Mouse (Mus musculus) spleen, embryonic (tissue): ENCODE data around the gene Ikbip.

Source experiments
- CTCF ChIA-PET: fragments of 350-600 bp; sonication (Branson Sonifier 250); formaldehyde crosslinking; loops from one replicate; lab custom pipeline; 2022; lab: Charles Lee

The Ikbip gene

GRCm38 (mm10) chr10:91116958-91117357, 34.2 kb downstream of the Ikbip start:
- CTCF ChIA-PET, result no interaction called here

- CTCF ChIA-PET, result no interaction called here
Observed at GRCm38 (mm10) chr10:91122646-91123045, 39.9 kb downstream of the Ikbip start.

- CTCF ChIA-PET, result interaction anchor here (0.6 kb wide), 1 partner anchor 120 kb away, joined by 4 read pairs; no protein-coding TSS in a partner anchor
Observed at GRCm38 (mm10) chr10:91123281-91123827, 40.6 kb downstream of the Ikbip start.

- CTCF ChIA-PET, result interaction anchor here (0.6 kb wide), 1 partner anchor 121 kb away, joined by 4 read pairs; no protein-coding TSS in a partner anchor
Observed at GRCm38 (mm10) chr10:91123828-91124822, 41.4 kb downstream of the Ikbip start, which contains the start of gene Slc25a3. TSS of gene Slc25a3 (minus strand) at chr10:91124059.

GRCm38 (mm10) chr10:91126618-91127355, 44.0 kb downstream of the Ikbip start:
- CTCF ChIA-PET, result no interaction called here

GRCm38 (mm10) chr10:91127395-91127794, 44.7 kb downstream of the Ikbip start:
- CTCF ChIA-PET, result no interaction called here

GRCm38 (mm10) chr10:91128551-91129160, 45.9 kb downstream of the Ikbip start:
- CTCF ChIA-PET, result no interaction called here

GRCm38 (mm10) chr10:91130792-91131191, 48.1 kb downstream of the Ikbip start:
- CTCF ChIA-PET, result no interaction called here

GRCm38 (mm10) chr10:91131565-91131964, 48.8 kb downstream of the Ikbip start:
- CTCF ChIA-PET, result no interaction called here

- CTCF ChIA-PET, result no interaction called here
Observed at GRCm38 (mm10) chr10:91135302-91135972, 52.7 kb downstream of the Ikbip start.

- CTCF ChIA-PET, result interaction anchor here (0.7 to 1.0 kb wide), 2 partner anchors 12 to 1944 kb away, joined by 3 to 11 read pairs; no protein-coding TSS in a partner anchor
Observed at GRCm38 (mm10) chr10:91137400-91137799, 54.7 kb downstream of the Ikbip start.

- CTCF ChIA-PET, result no interaction called here
Observed at GRCm38 (mm10) chr10:91138317-91138716, 55.6 kb downstream of the Ikbip start.

GRCm38 (mm10) chr10:91139148-91139766, 56.5 kb downstream of the Ikbip start:
- CTCF ChIA-PET, result no interaction called here

- CTCF ChIA-PET, result interaction anchor here (0.6 to 0.9 kb wide), 2 partner anchors 12 to 70 kb away, joined by 3 to 7 read pairs; no protein-coding TSS in a partner anchor
Observed at GRCm38 (mm10) chr10:91141564-91141963, 58.8 kb downstream of the Ikbip start.

- CTCF ChIA-PET, result no interaction called here
Observed at GRCm38 (mm10) chr10:91142654-91143191, 60.0 kb downstream of the Ikbip start.

- CTCF ChIA-PET, result no interaction called here
Observed at GRCm38 (mm10) chr10:91143313-91144230, 60.8 kb downstream of the Ikbip start.

- CTCF ChIA-PET, result interaction anchor here (0.7 kb wide), 2 partner anchors 78 to 417 kb away, joined by 3 read pairs; no protein-coding TSS in a partner anchor
Observed at GRCm38 (mm10) chr10:91145413-91145812, 62.7 kb downstream of the Ikbip start.
